Mouse (Mus musculus): ENCODE results near the gene Icosl.
A peak's percentile ranks its signal among the peaks of the same experiment; 100 is the strongest.
"Not testable (repeated sequence)": the region's sequence is repeated elsewhere in the genome, so short reads cannot be mapped to it uniquely, and the experiment has no call there.

Icosl gene

GRCm38 (mm10) chr10:78115153-78115552, 46.1 kb downstream of the Icosl start:
- peak; percentile 70 for ATAC-seq (ENCODE audit: low TSS enrichment)

GRCm38 (mm10) chr10:78119422-78119821, 50.3 kb downstream of the Icosl start:
- no peak for ATAC-seq (ENCODE audit: low TSS enrichment)

GRCm38 (mm10) chr10:78124137-78124536, 55.0 kb downstream of the Icosl start:
- ATAC-seq (ENCODE audit: low TSS enrichment) = not testable (repeated sequence)

- ATAC-seq (ENCODE audit: low TSS enrichment) = not testable (repeated sequence)
Observed at GRCm38 (mm10) chr10:78125061-78125460, 56.0 kb downstream of the Icosl start.

- ATAC-seq (ENCODE audit: low TSS enrichment) = no peak
Observed at GRCm38 (mm10) chr10:78126311-78126710, 57.2 kb downstream of the Icosl start.

- ATAC-seq (ENCODE audit: low TSS enrichment) = no peak
Observed at GRCm38 (mm10) chr10:78127046-78127870, 58.2 kb downstream of the Icosl start.

GRCm38 (mm10) chr10:78127931-78128330, 58.8 kb downstream of the Icosl start:
- ATAC-seq (ENCODE audit: low TSS enrichment) = no peak

- ATAC-seq (ENCODE audit: low TSS enrichment) = no peak
Observed at GRCm38 (mm10) chr10:78128647-78129046, 59.5 kb downstream of the Icosl start.

- no peak for ATAC-seq (ENCODE audit: low TSS enrichment)
Observed at GRCm38 (mm10) chr10:78129423-78129822, 60.3 kb downstream of the Icosl start.

GRCm38 (mm10) chr10:78129998-78130397, 60.9 kb downstream of the Icosl start:
- no peak for ATAC-seq (ENCODE audit: low TSS enrichment)
